Mouse (Mus musculus) kidney, adult 2 months (tissue): ENCODE measurements around the gene Gm20897. TPM values are rescaled to one million over a fixed set of nuclear protein-coding genes. Genes with fewer than 3 reads are reported as not detected.
"Not testable (repeated sequence)": the region's sequence is repeated elsewhere in the genome, so short reads cannot be mapped to it uniquely, and the experiment has no call there.

Experiments used
- DNase-seq: peaks from one replicate; pipeline ENCODE4 v3.0.0; 2021
- H3K27ac ChIP-seq: fragments of 200-500 bp; 2 replicates; pipeline ENCODE4 v1.5.1; 2012; ENCODE audit warnings: low read depth, low read length, control low read depth, inconsistent platforms; ENCODE audit not compliant: insufficient read depth
- H3K27me3 ChIP-seq: fragments of 200-500 bp; replicated peaks from 2 replicates; pipeline ENCODE4 v1.6.1; 2012; ENCODE audit warnings: mild to moderate bottlenecking, moderate library complexity, low read length, inconsistent platforms; ENCODE audit not compliant: control insufficient read depth, insufficient read depth
- H3K36me3 ChIP-seq: fragments of 200-500 bp; 2 replicates; pipeline ENCODE4 v1.6.1; 2012; ENCODE audit warnings: mild to moderate bottlenecking, moderate library complexity, low read length, inconsistent platforms; ENCODE audit not compliant: control insufficient read depth, insufficient read depth
- H3K4me1 ChIP-seq: fragments of 200-500 bp; 2 replicates; pipeline ENCODE4 v1.6.1; 2011; ENCODE audit warnings: low read length; ENCODE audit not compliant: control insufficient read depth, insufficient read depth
- H3K4me3 ChIP-seq: fragments of 200-500 bp; 2 replicates; pipeline ENCODE4 v1.5.1; 2011; ENCODE audit warnings: mild to moderate bottlenecking, low read depth, low read length, control low read depth; ENCODE audit not compliant: insufficient read depth
- WGBS: fragments of 180-500 bp; shearing (Covaris S2); methylation state at CpG from one replicate; pipeline ENCODE4 v1.1.7; 2018; 5-methylcytosine and 5-hydroxymethylcytosine counted together
- polyA plus RNA-seq: library from polyadenylated mRNA; depleted of rRNA; stranded (reverse); fragments of >200 nt; gene quantifications from 2 replicates; pipeline ENCODE4 v1.2.3, GENCODE M21; 2012; rRNA removed

Gm20897 gene
- not detected in 2 replicates for polyA plus RNA-seq

DNA sequence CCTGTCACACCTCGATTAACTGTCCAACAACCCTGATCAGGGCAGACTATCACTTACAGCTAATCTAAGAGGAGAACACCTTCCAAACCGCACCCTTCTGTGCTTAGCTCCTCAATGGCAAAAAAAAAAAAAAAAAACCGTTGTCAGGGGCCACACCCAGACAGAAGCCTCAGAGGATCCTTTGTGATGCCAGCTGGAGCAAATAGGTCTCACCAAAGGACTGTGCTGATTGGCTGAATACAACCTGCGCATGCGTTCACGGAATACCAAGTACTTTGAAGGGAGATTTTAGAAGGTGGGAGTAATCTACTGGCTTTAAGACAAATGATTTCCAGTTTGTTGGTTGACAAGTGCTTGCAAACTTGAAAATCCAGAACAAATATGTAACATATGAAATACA lies at the start of gene Gm20897:
Gm20897 (minus strand) TSS at position 101 of the 400 bp plus-strand sequence.
- not testable (repeated sequence) for DNase-seq, H3K4me1 ChIP-seq, H3K27ac ChIP-seq, H3K36me3 ChIP-seq, H3K27me3 ChIP-seq, H3K4me3 ChIP-seq
- WGBS = 62% methylated on average over 5 of the region's 6 CpGs

Other genes with a start within 250 kb of the Gm20897 start
- not detected in 2 replicates for gene Gm21732, start 73.5 kb upstream of the Gm20897 start, polyA plus RNA-seq